Mouse (Mus musculus) hindbrain, postnatal 0 days (tissue): ENCODE data around the gene Emc10. TPM values are rescaled to one million over a fixed set of nuclear protein-coding genes. Genes with fewer than 3 reads are reported as not detected.

Experiments used
- ATAC-seq: fragments of 200-750 bp; cut with Nextera tagmentation; 2 replicates; pipeline ENCODE4 v1.8.0; 2017; ENCODE audit warnings: mild to moderate bottlenecking, moderate TSS enrichment, moderate library complexity
- DNase-seq: peaks from one replicate; pipeline ENCODE4 v3.0.0-alpha.2; 2015; ENCODE audit warnings: low spot score
- H3K27ac ChIP-seq: fragments of 300-500 bp; sonication (generic); 2 replicates; pipeline ENCODE4 v1.5.1; 2014; ENCODE audit warnings: mild to moderate bottlenecking
- H3K27me3 ChIP-seq: fragments of 300-500 bp; sonication (generic); 2 replicates; pipeline ENCODE4 v1.6.1; 2014; ENCODE audit warnings: low read length, mixed read lengths; ENCODE audit not compliant: insufficient read depth
- H3K36me3 ChIP-seq: fragments of 300-500 bp; sonication (generic); 2 replicates; pipeline ENCODE4 v1.6.1; 2014; ENCODE audit warnings: low read length, mixed read lengths; ENCODE audit not compliant: insufficient read depth
- H3K4me1 ChIP-seq: fragments of 300-500 bp; sonication (generic); 2 replicates; pipeline ENCODE4 v1.6.1; 2014; ENCODE audit warnings: antibody characterized with exemption, low read length, mixed read lengths; ENCODE audit not compliant: insufficient read depth
- H3K4me2 ChIP-seq: fragments of 300-500 bp; sonication (generic); 2 replicates; pipeline ENCODE4 v1.6.1; 2014; ENCODE audit warnings: low read depth, mild to moderate bottlenecking, low read length, moderate library complexity, mixed read lengths
- H3K4me3 ChIP-seq: fragments of 300-500 bp; sonication (generic); 2 replicates; pipeline ENCODE4 v1.5.1; 2014; ENCODE audit warnings: low read length
- H3K9ac ChIP-seq: fragments of 300-500 bp; sonication (generic); replicated peaks from 2 replicates; pipeline ENCODE4 v1.6.1; 2014; ENCODE audit warnings: mild to moderate bottlenecking, low read length, moderate library complexity, mixed read lengths
- H3K9me3 ChIP-seq: fragments of 300-500 bp; sonication (generic); 2 replicates; pipeline ENCODE4 v1.6.1; 2016; ENCODE audit warnings: low read length, mixed read lengths
- CTCF ChIP-seq: IDR thresholded peaks from 2 replicates; pipeline ENCODE4 v1.5.1; 2016; ENCODE audit warnings: antibody characterized with exemption, control low read depth, low read depth
- WGBS: fragments of 180-500 bp; shearing (Covaris S2); extraction: QIAGEN DNeasy Blood & Tissue Kit; methylation state at CpG from one replicate; pipeline ENCODE4 v1.1.7; 2014; 5-methylcytosine and 5-hydroxymethylcytosine counted together
- microRNA-seq, 2 experiments: library from miRNA; unstranded; fragments of <30 nt; microRNA quantifications; one replicate each; pipeline ENCODE4; 2016
- polyA plus RNA-seq: library from polyadenylated mRNA; unstranded; fragments of >200 nt; fragmentation: Nextera tagmentation; extraction: Ambion mirVana; gene quantifications from 2 replicates; pipeline ENCODE4 v1.2.1, GENCODE M21; 2015
- total RNA-seq: library from RNA; depleted of rRNA; stranded (reverse); fragments of >200 nt; gene quantifications from 2 replicates; pipeline ENCODE4 v1.2.3, GENCODE M21; 2014; rRNA removed

The Emc10 gene
- total and polyA plus RNA-seq, 2 experiments from 2014 or later: 152 to 311 TPM

- Histone ChIP-seq H3K4me1 (peaks cover 35% of the 10 kb centered on the region), H3K9ac (peak overlapping the region; percentile 93), H3K27ac (peak overlapping the region; percentile 98), H3K36me3 (peaks cover 5% of the 10 kb centered on the region; the same call in 1 of the 2 replicates), H3K4me2 (peak overlapping the region; percentile 93), H3K4me3 (peak overlapping the region; percentile 71), H3K9me3 (no peaks in the 10 kb centered on the region), H3K27me3 (no peaks in the 10 kb centered on the region)
- under 1% methylated on average over 14 of the region's 14 CpGs for WGBS
- DNase-seq (peak; percentile 80), ATAC-seq (peak; percentile 33)
- TF ChIP-seq CTCF: no peak
Measured at GRCm38 (mm10) chr7:44442407-44442821, 53.9 kb downstream of the Emc10 start.

- Histone ChIP-seq H3K36me3 (peaks cover 5% of the 10 kb centered on the region; the same call in 1 of the 2 replicates), H3K9ac (peak overlapping the region; percentile 93), H3K27me3 (no peaks in the 10 kb centered on the region), H3K4me3 (peak overlapping the region; percentile 71), H3K4me1 (peaks cover 34% of the 10 kb centered on the region), H3K9me3 (no peaks in the 10 kb centered on the region), H3K4me2 (peak overlapping the region; percentile 93), H3K27ac (peak overlapping the region; percentile 98)
- DNase-seq: peak; percentile 89
- WGBS: under 1% methylated on average over 8 of the region's 14 CpGs
- ATAC-seq: peak; percentile 84
- no peak for TF ChIP-seq CTCF
Measured at GRCm38 (mm10) chr7:44441648-44442109, 54.6 kb downstream of the Emc10 start.

DNA sequence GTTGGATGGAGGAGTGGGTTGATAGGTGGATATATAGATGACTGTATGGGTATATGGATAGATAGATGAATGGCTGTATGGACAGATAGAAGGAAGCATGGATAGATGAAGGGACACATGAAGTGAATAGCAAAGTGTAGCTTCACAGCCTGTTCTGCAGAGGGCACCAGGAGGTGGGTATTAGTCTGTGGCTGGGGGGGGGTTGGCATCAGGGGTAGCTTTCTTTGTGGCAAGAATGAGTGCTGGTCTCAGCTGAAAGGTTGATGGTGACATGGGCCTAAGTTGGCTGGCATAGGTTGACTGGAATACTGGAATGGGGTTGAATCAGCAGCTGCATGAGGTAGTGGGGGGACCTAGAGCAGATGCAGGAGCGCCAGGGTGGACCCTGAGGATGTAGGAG lies 55.1 kb downstream of the Emc10 start:
- H3K4me2 ChIP-seq: peak overlapping the region; percentile 93
- H3K27ac ChIP-seq: peak overlapping the region; percentile 98
- H3K36me3 ChIP-seq: peaks cover 5% of the 10 kb centered on the region; the same call in 1 of the 2 replicates
- 17% methylated on average over 1 of the region's 1 CpGs for WGBS
- no peaks in the 10 kb centered on the region for H3K9me3 ChIP-seq
- peak overlapping the region; percentile 93 for H3K9ac ChIP-seq
- no peak; the same call in 1 of the 2 replicates for ATAC-seq
- H3K4me3 ChIP-seq: peak overlapping the region; percentile 71
- no peak for DNase-seq
- peak; percentile 30; the same call in 1 of the 2 replicates for TF ChIP-seq CTCF
- H3K27me3 ChIP-seq: no peaks in the 10 kb centered on the region
- H3K4me1 ChIP-seq: peaks cover 29% of the 10 kb centered on the region

DNA sequence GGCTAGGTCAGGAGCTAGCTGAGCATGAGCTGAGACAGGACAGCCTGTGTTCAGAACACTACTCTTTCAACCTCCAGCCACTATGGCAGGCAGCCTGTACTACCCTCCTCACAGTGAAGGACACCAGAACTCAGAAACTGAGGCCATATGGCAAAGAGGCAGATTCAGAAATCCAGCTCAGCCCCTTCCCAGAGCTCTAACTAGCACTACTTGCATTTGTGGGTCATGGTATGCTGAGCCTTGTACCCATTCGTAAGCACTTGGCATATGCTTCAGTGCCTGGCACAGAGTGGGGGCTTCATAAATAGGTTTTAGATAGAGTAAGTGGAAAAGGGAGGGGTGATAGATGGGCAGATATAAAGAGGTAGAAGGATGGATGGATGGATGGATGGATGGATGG lies 55.9 kb downstream of the Emc10 start:
- 83% methylated on average over 1 of the region's 1 CpGs for WGBS
- no peaks in the 10 kb centered on the region for H3K27me3 ChIP-seq
- H3K4me1 ChIP-seq: peaks cover 23% of the 10 kb centered on the region
- H3K27ac ChIP-seq: peak overlapping the region; percentile 98
- TF ChIP-seq CTCF: no peak
- no peak overlapping the region for H3K4me3 ChIP-seq
- peaks cover 3% of the 10 kb centered on the region; the same call in 1 of the 2 replicates for H3K36me3 ChIP-seq
- ATAC-seq (no peak), DNase-seq (no peak)
- H3K4me2 ChIP-seq: no peak overlapping the region
- H3K9me3 ChIP-seq: no peaks in the 10 kb centered on the region
- 0 out of 2 replicates have a peak overlapping the region, but pooled peaks have one; percentile 13 for H3K9ac ChIP-seq

Small RNA genes within 50 kb of the gene (microRNA-seq; reads per million reads assigned to microRNA genes)
- gene Mir7052 (0.35 to 0.36 reads per million in 2 experiments), gene Mir7053 (0 to 0.35 reads per million in 2 experiments)

Other genes with a start within 250 kb of the Emc10 start
- gene 1700028J19Rik, start 249.8 kb downstream of the Emc10 start, total RNA-seq: 1.2 TPM in 1 of 2 replicates, not detected in the other
- 1.6 TPM in 2 replicates for gene 1700028J19Rik, start 249.8 kb downstream of the Emc10 start, polyA plus RNA-seq
- gene 2410002F23Rik, start 249.8 kb downstream of the Emc10 start, total RNA-seq: 340 and 409 TPM in 2 replicates
- gene 2410002F23Rik, start 249.8 kb downstream of the Emc10 start, polyA plus RNA-seq: 239 TPM in 2 replicates
- gene Acp4, start 239.2 kb downstream of the Emc10 start, total RNA-seq: not detected in 2 replicates
- 0.13 TPM in 1 of 2 replicates, not detected in the other for gene Acp4, start 239.2 kb downstream of the Emc10 start, polyA plus RNA-seq
- gene Gm15517, start 235.1 kb downstream of the Emc10 start, total RNA-seq: not detected in 2 replicates
- not detected in 2 replicates for gene Gm15517, start 235.1 kb downstream of the Emc10 start, polyA plus RNA-seq
- 3.3 and 5.9 TPM in 2 replicates for gene Clec11a, start 189.6 kb downstream of the Emc10 start, total RNA-seq
- 4.4 and 4.5 TPM in 2 replicates for gene Clec11a, start 189.6 kb downstream of the Emc10 start, polyA plus RNA-seq
- gene Shank1, start 186.3 kb downstream of the Emc10 start, total RNA-seq: 39.0 and 41.8 TPM in 2 replicates
- 36.3 and 36.6 TPM in 2 replicates for gene Shank1, start 186.3 kb downstream of the Emc10 start, polyA plus RNA-seq
- 130 and 154 TPM in 2 replicates for gene Syt3, start 112.4 kb downstream of the Emc10 start, total RNA-seq
- gene Syt3, start 112.4 kb downstream of the Emc10 start, polyA plus RNA-seq: 73.7 and 79.2 TPM in 2 replicates
- gene 1700008O03Rik, start 110.7 kb downstream of the Emc10 start, total RNA-seq: 1.4 and 2.3 TPM in 2 replicates
- 3.3 and 3.6 TPM in 2 replicates for gene 1700008O03Rik, start 110.7 kb downstream of the Emc10 start, polyA plus RNA-seq
- gene Lrrc4b, start 67.5 kb downstream of the Emc10 start, total RNA-seq: 562 and 663 TPM in 2 replicates
- 19.6 and 22.7 TPM in 2 replicates for gene Lrrc4b, start 67.5 kb downstream of the Emc10 start, polyA plus RNA-seq
- gene Aspdh, start 31.1 kb downstream of the Emc10 start, total RNA-seq: 10.2 and 15.5 TPM in 2 replicates
- 3.1 and 3.8 TPM in 2 replicates for gene Aspdh, start 31.1 kb downstream of the Emc10 start, polyA plus RNA-seq
- gene Josd2, start 28.5 kb downstream of the Emc10 start, total RNA-seq: 32.7 and 44.5 TPM in 2 replicates
- gene Josd2, start 28.5 kb downstream of the Emc10 start, polyA plus RNA-seq: 28.3 and 32.7 TPM in 2 replicates
- 19.7 and 19.8 TPM in 2 replicates for gene Fam71e1, start 52 bp upstream of the Emc10 start, total RNA-seq
- gene Fam71e1, start 52 bp upstream of the Emc10 start, polyA plus RNA-seq: 26.7 and 31.9 TPM in 2 replicates
- 0.14 and 0.47 TPM in 2 replicates for gene Mybpc2, start 28.1 kb upstream of the Emc10 start, total RNA-seq
- 0.19 and 0.25 TPM in 2 replicates for gene Mybpc2, start 28.1 kb upstream of the Emc10 start, polyA plus RNA-seq
- 0.05 TPM in 1 of 2 replicates, not detected in the other for gene Spib, start 35.5 kb upstream of the Emc10 start, total RNA-seq
- 0.06 TPM in 1 of 2 replicates, not detected in the other for gene Spib, start 35.5 kb upstream of the Emc10 start, polyA plus RNA-seq
- 26.3 and 30.0 TPM in 2 replicates for gene Pold1, start 52.3 kb upstream of the Emc10 start, total RNA-seq
- 17.6 and 18.7 TPM in 2 replicates for gene Pold1, start 52.3 kb upstream of the Emc10 start, polyA plus RNA-seq
- 71.2 and 76.4 TPM in 2 replicates for gene Nr1h2, start 57.4 kb upstream of the Emc10 start, total RNA-seq
- 50.5 and 57.6 TPM in 2 replicates for gene Nr1h2, start 57.4 kb upstream of the Emc10 start, polyA plus RNA-seq
- 0.90 TPM in 1 of 2 replicates, not detected in the other for gene Napsa, start 75.9 kb upstream of the Emc10 start, total RNA-seq
- 0.26 and 0.69 TPM in 2 replicates for gene Napsa, start 75.9 kb upstream of the Emc10 start, polyA plus RNA-seq
- gene Kcnc3, start 94.1 kb upstream of the Emc10 start, total RNA-seq: 24.7 and 37.0 TPM in 2 replicates
- gene Kcnc3, start 94.1 kb upstream of the Emc10 start, polyA plus RNA-seq: 8.0 and 8.2 TPM in 2 replicates
- gene Myh14, start 174.3 kb upstream of the Emc10 start, total RNA-seq: 9.7 and 10.9 TPM in 2 replicates
- gene Myh14, start 174.3 kb upstream of the Emc10 start, polyA plus RNA-seq: 9.3 and 10.6 TPM in 2 replicates
- not detected in 2 replicates for gene Izumo2, start 212.2 kb upstream of the Emc10 start, total RNA-seq
- gene Izumo2, start 212.2 kb upstream of the Emc10 start, polyA plus RNA-seq: not detected in 2 replicates